Mouse (Mus musculus): ENCODE measurements at regions not wholly inside any gene's neighbourhood (a gene's known extent, or its start where the extent isn't known, plus 50 kb on each side); places are given as distances from the start of the nearest gene placed in this dataset.

- Histone ChIP-seq H3K27ac (no peak overlapping the region), H3K27me3 (ENCODE audit: poor library complexity, severe bottlenecking) (no peaks in the 10 kb centered on the region), H3K9me3 (no peaks in the 10 kb centered on the region), H3K4me1 (no peaks in the 10 kb centered on the region), H3K4me3 (no peak overlapping the region), H3K36me3 (replicated peaks) (no peaks in the 10 kb centered on the region)
- DNase-seq (ENCODE audit: extremely low spot score, low spot score), result no peak
- WGBS, result 78% methylated on average over 7 of the region's 7 CpGs
Observed at GRCm38 (mm10) chr14:114912271-114912670, 179.7 kb upstream of the Gpc5 start.

DNA sequence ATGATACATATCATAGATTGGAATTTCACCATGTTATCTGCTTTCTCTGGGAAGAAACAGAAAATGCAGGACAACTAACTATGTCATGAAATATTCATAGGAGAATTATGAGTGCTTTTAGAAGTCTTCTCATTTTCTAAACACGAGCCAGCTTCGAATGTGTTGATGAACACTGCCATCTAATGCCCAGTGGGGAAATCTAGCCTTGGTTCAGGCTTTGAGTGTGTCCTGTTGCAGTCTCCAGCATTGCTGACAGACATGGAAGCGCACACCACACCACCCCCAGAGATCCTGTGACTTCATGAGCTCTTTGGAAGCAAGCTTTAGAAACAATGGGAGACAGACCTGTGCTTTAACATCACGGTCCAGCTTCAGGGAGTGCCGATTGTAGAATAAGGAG, 178.8 kb upstream of the Gpc5 start:
- no peaks in the 10 kb centered on the region for H3K27me3 ChIP-seq (ENCODE audit: poor library complexity, severe bottlenecking)
- no peak overlapping the region for H3K4me3 ChIP-seq
- 60% methylated on average over 5 of the region's 5 CpGs for WGBS
- peak; percentile 18 for DNase-seq (ENCODE audit: extremely low spot score, low spot score)
- H3K36me3 ChIP-seq (replicated peaks), result no peaks in the 10 kb centered on the region
- no peaks in the 10 kb centered on the region for H3K4me1 ChIP-seq
- no peak overlapping the region for H3K27ac ChIP-seq
- H3K9me3 ChIP-seq, result no peaks in the 10 kb centered on the region

DNA sequence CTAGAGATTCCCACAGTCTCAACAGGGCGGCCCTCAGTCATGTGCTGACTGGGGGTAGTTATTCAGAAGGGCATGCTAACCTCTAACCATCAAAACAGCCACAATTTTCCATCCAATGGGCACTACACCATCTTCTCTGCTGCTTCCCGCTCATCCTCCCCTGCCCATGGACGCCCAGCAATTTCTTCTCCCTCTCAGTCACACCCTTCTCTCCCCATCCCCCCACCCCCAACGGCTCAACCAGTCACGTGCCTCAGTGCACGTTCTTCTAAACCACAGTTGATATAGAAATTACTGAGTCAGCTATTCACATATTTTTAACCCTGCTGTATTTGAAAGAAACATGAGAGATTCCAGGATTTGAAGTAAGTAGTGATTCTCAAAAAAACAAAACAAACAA, 146.3 kb upstream of the Gpc5 start:
- Histone ChIP-seq H3K27ac (no peak overlapping the region), H3K4me3 (no peak overlapping the region), H3K4me1 (peaks cover 20% of the 10 kb centered on the region), H3K27me3 (ENCODE audit: poor library complexity, severe bottlenecking) (no peaks in the 10 kb centered on the region), H3K36me3 (replicated peaks) (no peaks in the 10 kb centered on the region), H3K9me3 (no peaks in the 10 kb centered on the region)
- no peak for DNase-seq (ENCODE audit: extremely low spot score, low spot score)
- WGBS, result 84% methylated on average over 6 of the region's 6 CpGs

- WGBS, result 76% methylated on average over 7 of the region's 7 CpGs
- Histone ChIP-seq H3K9me3 (no peaks in the 10 kb centered on the region), H3K27ac (no peak overlapping the region), H3K36me3 (replicated peaks) (no peaks in the 10 kb centered on the region), H3K4me1 (peaks cover 25% of the 10 kb centered on the region), H3K4me3 (no peak overlapping the region), H3K27me3 (ENCODE audit: poor library complexity, severe bottlenecking) (no peaks in the 10 kb centered on the region)
- no peak for DNase-seq (ENCODE audit: extremely low spot score, low spot score)
Observed at GRCm38 (mm10) chr14:114946321-114946720, 145.7 kb upstream of the Gpc5 start.

GRCm38 (mm10) chr14:114948341-114949155, 143.5 kb upstream of the Gpc5 start:
- DNase-seq (ENCODE audit: extremely low spot score, low spot score), result no peak
- no peaks in the 10 kb centered on the region for H3K9me3 ChIP-seq
- H3K4me3 ChIP-seq, result peak overlapping the region; percentile 9; the same call in 1 of the 2 replicates
- H3K36me3 ChIP-seq (replicated peaks), result no peaks in the 10 kb centered on the region
- no peaks in the 10 kb centered on the region for H3K27me3 ChIP-seq (ENCODE audit: poor library complexity, severe bottlenecking)
- WGBS, result 59% methylated on average over 21 of the region's 21 CpGs
- peak overlapping the region; percentile 57 for H3K27ac ChIP-seq
- peaks cover 48% of the 10 kb centered on the region for H3K4me1 ChIP-seq

DNA sequence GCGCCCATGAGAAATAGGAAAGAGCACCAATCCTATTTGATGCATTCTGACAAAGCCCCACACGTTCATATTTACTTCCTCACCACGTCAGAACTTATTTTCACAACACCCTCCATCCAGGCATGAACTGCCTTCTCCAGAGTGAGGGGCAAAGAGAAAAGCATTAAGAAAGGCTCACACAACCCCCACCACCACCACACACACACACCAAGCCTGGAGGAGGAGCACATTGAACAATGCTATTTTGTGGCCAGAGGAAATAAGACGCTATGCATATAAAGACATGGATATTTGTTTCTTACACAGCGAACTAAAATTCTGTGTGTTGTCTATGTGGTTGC, 142.9 kb upstream of the Gpc5 start:
- H3K9me3 ChIP-seq, result no peaks in the 10 kb centered on the region
- H3K36me3 ChIP-seq (replicated peaks), result no peaks in the 10 kb centered on the region
- H3K27me3 ChIP-seq (ENCODE audit: poor library complexity, severe bottlenecking), result no peaks in the 10 kb centered on the region
- 64% methylated on average over 5 of the region's 5 CpGs for WGBS
- peak overlapping the region; percentile 57 for H3K27ac ChIP-seq
- DNase-seq (ENCODE audit: extremely low spot score, low spot score), result no peak
- peaks cover 53% of the 10 kb centered on the region for H3K4me1 ChIP-seq
- H3K4me3 ChIP-seq, result no peak overlapping the region

DNA sequence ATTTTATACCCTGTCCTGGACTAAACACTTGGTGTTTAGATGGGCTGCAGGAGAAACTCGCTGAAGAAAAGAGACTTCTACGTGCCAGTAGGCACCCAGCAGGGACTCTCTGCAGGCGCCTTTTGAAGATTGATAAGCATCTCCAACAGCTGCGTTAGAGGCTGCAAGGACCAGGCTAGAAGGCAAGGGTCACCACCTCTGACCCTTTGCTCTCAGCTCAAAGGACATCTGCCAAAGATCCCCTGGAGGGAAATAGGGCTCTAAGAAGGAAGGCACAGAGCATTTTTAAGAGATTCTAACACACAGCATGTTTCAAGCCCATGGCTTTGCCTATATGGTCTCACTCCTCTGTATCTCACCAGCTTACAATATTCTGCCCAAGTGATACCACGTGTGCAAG, 139.7 kb upstream of the Gpc5 start:
- peak; percentile 43 for DNase-seq (ENCODE audit: extremely low spot score, low spot score)

DNA sequence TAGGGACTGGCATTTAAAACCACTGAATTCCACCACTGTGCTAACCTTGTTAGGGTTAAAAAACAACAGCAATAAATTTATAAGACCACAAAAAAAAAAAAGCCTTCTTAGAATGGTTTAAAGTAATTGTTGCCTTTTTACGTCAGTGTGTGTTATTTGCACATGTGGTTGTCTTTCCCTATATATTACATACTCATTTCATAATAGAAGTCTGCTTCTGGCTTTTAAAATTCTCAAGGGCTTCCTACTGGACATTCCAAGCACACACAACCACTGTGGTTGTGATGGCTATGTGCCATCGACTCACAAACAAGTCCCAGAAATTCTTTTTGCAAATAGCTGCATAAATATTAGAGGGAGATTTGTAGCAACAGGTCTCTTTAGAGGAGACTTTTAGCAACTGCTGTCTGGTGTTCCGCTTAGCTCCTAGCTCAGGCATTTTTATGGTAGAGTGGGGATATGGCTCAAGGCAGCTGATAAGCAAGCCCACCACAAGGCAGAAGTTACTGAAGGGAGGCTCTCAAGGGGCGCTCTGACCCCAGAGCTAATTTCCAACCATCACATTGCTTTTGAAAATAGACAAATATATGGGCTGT, 138.8 kb upstream of the Gpc5 start:
- no peak for DNase-seq (ENCODE audit: extremely low spot score, low spot score)
- no peak overlapping the region for H3K27ac ChIP-seq
- H3K36me3 ChIP-seq (replicated peaks), result no peaks in the 10 kb centered on the region
- no peaks in the 10 kb centered on the region for H3K9me3 ChIP-seq
- 37% methylated on average over 4 of the region's 4 CpGs for WGBS
- no peaks in the 10 kb centered on the region for H3K27me3 ChIP-seq (ENCODE audit: poor library complexity, severe bottlenecking)
- H3K4me3 ChIP-seq, result no peak overlapping the region
- peaks cover 65% of the 10 kb centered on the region for H3K4me1 ChIP-seq

More for the DNA sequence above, 139.7 kb upstream of the Gpc5 start:
- Histone ChIP-seq H3K27ac (peak overlapping the region; percentile 58; the same call in 1 of the 2 replicates), H3K27me3 (ENCODE audit: poor library complexity, severe bottlenecking) (no peaks in the 10 kb centered on the region), H3K4me1 (peaks cover 70% of the 10 kb centered on the region), H3K9me3 (no peaks in the 10 kb centered on the region), H3K36me3 (replicated peaks) (no peaks in the 10 kb centered on the region), H3K4me3 (no peak overlapping the region)
- 0% methylated on average over 5 of the region's 5 CpGs for whole genome bisulfite sequencing

DNA sequence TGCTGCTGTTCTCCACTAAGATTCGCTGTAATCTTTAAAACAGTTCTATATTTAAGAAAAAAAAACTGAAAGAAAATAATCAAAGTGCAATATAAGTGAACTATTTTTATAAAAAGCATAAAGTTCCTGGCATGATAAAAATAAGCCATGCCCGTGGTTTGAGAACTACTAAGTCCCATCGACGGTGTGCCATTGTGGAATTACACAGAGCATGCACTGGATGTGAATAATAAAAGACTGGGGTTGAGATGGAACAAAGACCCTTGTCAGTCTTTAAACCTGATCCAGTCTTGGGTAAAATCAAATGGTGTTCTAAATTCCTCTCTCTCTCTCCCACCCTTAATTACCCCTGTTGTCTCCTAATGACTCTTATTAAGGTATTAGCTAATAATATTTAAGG, 137.7 kb upstream of the Gpc5 start:
- Histone ChIP-seq H3K9me3 (no peaks in the 10 kb centered on the region), H3K4me3 (no peak overlapping the region), H3K36me3 (replicated peaks) (no peaks in the 10 kb centered on the region), H3K4me1 (peaks cover 54% of the 10 kb centered on the region), H3K27me3 (ENCODE audit: poor library complexity, severe bottlenecking) (no peaks in the 10 kb centered on the region), H3K27ac (no peak overlapping the region)
- WGBS, result 28% methylated on average over 4 of the region's 4 CpGs
- no peak for DNase-seq (ENCODE audit: extremely low spot score, low spot score)

GRCm38 (mm10) chr14:114955572-114955971, 136.4 kb upstream of the Gpc5 start:
- no peaks in the 10 kb centered on the region for H3K9me3 ChIP-seq
- no peaks in the 10 kb centered on the region for H3K36me3 ChIP-seq (replicated peaks)
- WGBS, result 24% methylated on average over 2 of the region's 2 CpGs
- H3K4me3 ChIP-seq, result no peak overlapping the region
- H3K27me3 ChIP-seq (ENCODE audit: poor library complexity, severe bottlenecking), result peaks cover 4% of the 10 kb centered on the region; the same call in 1 of the 2 replicates
- peaks cover 65% of the 10 kb centered on the region for H3K4me1 ChIP-seq
- no peak overlapping the region for H3K27ac ChIP-seq
- DNase-seq (ENCODE audit: extremely low spot score, low spot score), result no peak

DNA sequence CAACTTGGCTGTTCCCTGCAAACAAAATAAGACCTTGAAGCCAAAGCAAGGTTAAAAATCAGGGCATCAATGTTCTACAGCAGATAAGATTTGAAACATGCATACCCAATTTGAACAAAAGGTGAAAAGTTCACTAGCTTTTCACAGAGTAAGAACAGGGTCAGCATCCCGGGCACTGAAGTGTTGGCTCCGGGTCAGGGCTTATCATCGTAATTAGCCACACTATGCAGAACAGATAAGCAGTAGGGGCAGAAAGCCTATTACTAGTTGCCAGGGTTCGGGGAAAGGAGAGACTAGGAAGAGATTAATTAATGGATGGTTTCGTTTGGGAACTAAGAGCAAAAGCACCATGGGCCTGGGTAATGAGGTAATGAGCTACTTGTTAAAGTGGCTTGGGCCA, 131.7 kb upstream of the Gpc5 start:
- no peak overlapping the region for H3K27ac ChIP-seq
- DNase-seq (ENCODE audit: extremely low spot score, low spot score), result no peak

DNA sequence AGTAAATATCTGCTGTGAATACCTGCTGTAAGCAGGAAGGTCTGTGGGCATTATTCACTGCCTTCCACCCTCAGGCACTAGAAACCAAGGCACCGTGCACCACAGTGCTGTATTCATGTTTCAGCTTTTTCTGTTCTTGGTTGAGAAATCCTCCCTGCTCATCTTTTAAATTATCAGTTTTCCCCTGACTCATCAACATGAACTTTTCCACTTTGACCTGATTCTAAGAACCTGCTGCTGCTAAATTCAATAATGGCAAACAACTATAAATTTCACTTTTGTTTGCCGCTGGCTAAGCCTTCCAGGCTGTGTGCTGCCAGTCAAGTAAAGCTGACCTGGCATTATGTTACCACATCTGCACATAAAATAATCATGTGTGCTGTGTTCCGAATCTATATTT, 126.1 kb upstream of the Gpc5 start:
- no peak overlapping the region for H3K4me3 ChIP-seq
- H3K36me3 ChIP-seq (replicated peaks), result no peaks in the 10 kb centered on the region
- peaks cover 22% of the 10 kb centered on the region for H3K4me1 ChIP-seq
- no peaks in the 10 kb centered on the region for H3K9me3 ChIP-seq
- no peaks in the 10 kb centered on the region for H3K27me3 ChIP-seq (ENCODE audit: poor library complexity, severe bottlenecking)
- H3K27ac ChIP-seq, result no peak overlapping the region
- no peak for DNase-seq (ENCODE audit: extremely low spot score, low spot score)
- whole genome bisulfite sequencing, result 70% methylated on average over 3 of the region's 3 CpGs

More for the DNA sequence above, 131.7 kb upstream of the Gpc5 start:
- Histone ChIP-seq H3K9me3 (no peaks in the 10 kb centered on the region), H3K36me3 (replicated peaks) (no peaks in the 10 kb centered on the region), H3K27me3 (ENCODE audit: poor library complexity, severe bottlenecking) (peaks cover 4% of the 10 kb centered on the region; the same call in 1 of the 2 replicates), H3K4me3 (no peak overlapping the region), H3K4me1 (peaks cover 27% of the 10 kb centered on the region)
- 5% methylated on average over 5 of the region's 5 CpGs for WGBS

DNA sequence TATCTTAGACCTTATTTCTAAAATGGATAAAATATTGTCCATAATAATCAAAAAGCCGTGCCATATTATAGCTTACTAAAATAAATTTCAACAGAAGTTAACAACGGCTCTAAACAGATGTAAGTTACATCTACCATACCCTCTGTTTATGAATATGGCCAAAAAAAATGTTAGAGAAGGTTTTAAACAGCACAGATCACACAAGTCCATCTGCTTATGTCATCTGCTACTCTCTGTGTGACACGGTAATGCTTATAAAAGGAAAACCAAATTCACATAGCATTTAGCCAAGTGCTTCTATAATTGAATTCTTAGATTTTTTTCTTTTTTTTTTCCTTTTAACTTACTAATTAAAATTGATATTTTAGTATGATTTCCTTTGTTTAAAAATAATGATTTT, 123.0 kb upstream of the Gpc5 start:
- H3K27ac ChIP-seq, result no peak overlapping the region
- H3K4me3 ChIP-seq, result no peak overlapping the region
- no peaks in the 10 kb centered on the region for H3K9me3 ChIP-seq
- peaks cover 21% of the 10 kb centered on the region for H3K4me1 ChIP-seq
- no peak for DNase-seq (ENCODE audit: extremely low spot score, low spot score)
- H3K27me3 ChIP-seq (ENCODE audit: poor library complexity, severe bottlenecking), result no peaks in the 10 kb centered on the region
- H3K36me3 ChIP-seq (replicated peaks), result no peaks in the 10 kb centered on the region
- 93% methylated on average over 3 of the region's 3 CpGs for WGBS

All from forebrain, embryonic 10.5 days (tissue).